Mouse (Mus musculus) small intestine, adult 2 months (tissue): ENCODE results near the gene Phf3.
"Not testable (repeated sequence)": the region's sequence is repeated elsewhere in the genome, so short reads cannot be mapped to it uniquely, and the experiment has no call there.

Experiments
- CTCF ChIP-seq: fragments of 200-500 bp; IDR thresholded peaks from 2 replicates; pipeline ENCODE4 v1.5.1; 2012; ENCODE audit warnings: low read depth, mild to moderate bottlenecking, control low read depth, inconsistent platforms, low read length, moderate library complexity, mixed read lengths; ENCODE audit not compliant: insufficient replicate concordance, insufficient read length; ENCODE audit errors: extremely low read depth
- POLR2A ChIP-seq: fragments of 200-500 bp; IDR thresholded peaks from 2 replicates; pipeline ENCODE4 v1.6.1; 2012; ENCODE audit warnings: low read depth, mild to moderate bottlenecking, control low read depth, inconsistent platforms, low read length, moderate library complexity

- not testable (repeated sequence) for TF ChIP-seq CTCF, POLR2A
Measured at GRCm38 (mm10) chr1:30770599-30770998, 103.1 kb downstream of the Phf3 start.
